Mouse (Mus musculus) megakaryocyte progenitor cell, adult 5-6 weeks (primary cell): ENCODE measurements at regions not wholly inside any gene's neighbourhood (a gene's known extent, or its start where the extent isn't known, plus 50 kb on each side); places are given as distances from the start of the nearest gene placed in this dataset.
A peak's percentile ranks its signal among the peaks of the same experiment; 100 is the strongest.

ENCODE experiments used
- ATAC-seq: replicated peaks from 2 replicates; pipeline ENCODE4 v1.8.0; 2016; ENCODE audit warnings: mild to moderate bottlenecking, moderate TSS enrichment, inconsistent platforms; ENCODE audit not compliant: poor library complexity

- no peak for ATAC-seq
These were observed 197.3 kb upstream of the Bcl6 start for GRCm38 (mm10) chr16:24185989-24186388.

GRCm38 (mm10) chr16:24184846-24185245 lies 196.2 kb upstream of the Bcl6 start:
- peak; percentile 58 for ATAC-seq

GRCm38 (mm10) chr16:24183216-24183615 lies 194.6 kb upstream of the Bcl6 start:
- ATAC-seq = no peak

GRCm38 (mm10) chr16:24181388-24181787 lies 192.7 kb upstream of the Bcl6 start:
- no peak for ATAC-seq

GRCm38 (mm10) chr16:24180666-24181065 lies 192.0 kb upstream of the Bcl6 start:
- ATAC-seq = no peak

- ATAC-seq = no peak
These were observed 188.9 kb upstream of the Bcl6 start for GRCm38 (mm10) chr16:24177564-24177963.

GRCm38 (mm10) chr16:24177131-24177530 lies 188.5 kb upstream of the Bcl6 start:
- no peak for ATAC-seq

GRCm38 (mm10) chr16:24176057-24176456 lies 187.4 kb upstream of the Bcl6 start:
- ATAC-seq = no peak

- no peak for ATAC-seq
These were observed 186.6 kb upstream of the Bcl6 start for GRCm38 (mm10) chr16:24175235-24175760.

GRCm38 (mm10) chr16:24174595-24174994 lies 185.9 kb upstream of the Bcl6 start:
- no peak for ATAC-seq

GRCm38 (mm10) chr16:24173783-24174518 lies 185.3 kb upstream of the Bcl6 start:
- no peak for ATAC-seq

- ATAC-seq = no peak
These were observed 184.0 kb upstream of the Bcl6 start for GRCm38 (mm10) chr16:24172653-24173052.

- ATAC-seq = no peak
These were observed 183.4 kb upstream of the Bcl6 start for GRCm38 (mm10) chr16:24172065-24172464.

- ATAC-seq = no peak
These were observed 182.5 kb upstream of the Bcl6 start for GRCm38 (mm10) chr16:24171161-24171560.

GRCm38 (mm10) chr16:24166496-24166895 lies 177.8 kb upstream of the Bcl6 start:
- no peak for ATAC-seq

GRCm38 (mm10) chr16:24165461-24166081 lies 176.9 kb upstream of the Bcl6 start:
- peak; percentile 70 for ATAC-seq

GRCm38 (mm10) chr16:24160705-24161285 lies 172.1 kb upstream of the Bcl6 start:
- ATAC-seq = no peak

- no peak for ATAC-seq
These were observed 170.7 kb upstream of the Bcl6 start for GRCm38 (mm10) chr16:24159336-24159735.

- no peak; the same call in 1 of the 2 replicates for ATAC-seq
These were observed 169.1 kb upstream of the Bcl6 start for GRCm38 (mm10) chr16:24157753-24158152.

GRCm38 (mm10) chr16:24156729-24157430 lies 168.2 kb upstream of the Bcl6 start:
- ATAC-seq = no peak

- ATAC-seq = no peak
These were observed 166.2 kb upstream of the Bcl6 start for GRCm38 (mm10) chr16:24154816-24155357.
